Mouse (Mus musculus) cortical plate, adult 2 months (tissue): ENCODE data around the gene Ppp1r12b. TPM values are rescaled to one million over a fixed set of nuclear protein-coding genes. Genes with fewer than 3 reads are reported as not detected.

Experiments
- H3K27ac ChIP-seq: fragments of 200-500 bp; 2 replicates; pipeline ENCODE4 v1.5.1; 2012; ENCODE audit warnings: low read length, control low read depth, inconsistent platforms; ENCODE audit not compliant: insufficient read depth
- H3K4me1 ChIP-seq: fragments of 200-500 bp; 2 replicates; pipeline ENCODE4 v1.6.1; 2011; ENCODE audit warnings: low read length; ENCODE audit not compliant: control insufficient read depth, insufficient read depth
- H3K4me3 ChIP-seq: fragments of 200-500 bp; 2 replicates; pipeline ENCODE4 v1.5.1; 2011; ENCODE audit warnings: mild to moderate bottlenecking, low read length, control low read depth; ENCODE audit not compliant: insufficient read depth
- CTCF ChIP-seq: fragments of 200-500 bp; IDR thresholded peaks from 2 replicates; pipeline ENCODE4 v1.5.1; 2011; ENCODE audit warnings: mild to moderate bottlenecking, control low read depth, low read length; ENCODE audit not compliant: insufficient read depth; ENCODE audit errors: extremely low read depth
- POLR2A ChIP-seq: fragments of 200-500 bp; IDR thresholded peaks from 2 replicates; pipeline ENCODE4 v1.6.1; 2011; ENCODE audit warnings: mild to moderate bottlenecking, low read length, control low read depth; ENCODE audit not compliant: insufficient read depth; ENCODE audit errors: extremely low read depth
- polyA plus RNA-seq: library from polyadenylated mRNA; depleted of rRNA; stranded (reverse); fragments of >200 nt; gene quantifications from 2 replicates; pipeline ENCODE4 v1.2.3, GENCODE M21; 2012

Ppp1r12b gene
- polyA plus RNA-seq, 1 experiment, result 31.5 TPM

DNA sequence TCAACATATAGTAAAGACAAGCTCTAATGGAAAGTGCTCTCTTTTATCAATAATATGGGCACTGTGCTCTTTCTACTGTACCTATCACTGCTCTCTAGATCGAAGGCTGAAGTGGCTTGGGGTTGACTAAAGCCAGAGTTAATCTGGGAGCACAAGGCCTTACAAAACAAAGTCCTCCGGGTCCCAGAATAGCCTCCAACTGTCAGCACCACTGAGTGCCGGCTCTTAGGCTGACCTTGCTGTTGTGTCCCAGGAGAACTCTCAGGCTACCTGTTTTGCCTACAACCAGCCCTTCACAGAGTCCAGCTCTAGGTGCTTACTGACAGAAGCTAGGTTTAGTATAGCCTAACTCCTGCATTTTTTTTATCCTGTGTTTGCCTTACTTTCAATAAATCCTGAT is 45.7 kb downstream of the Ppp1r12b start:
- Histone ChIP-seq H3K27ac (no peak overlapping the region), H3K4me1 (peaks cover 4% of the 10 kb centered on the region; the same call in 1 of the 2 replicates), H3K4me3 (no peak overlapping the region)
- TF ChIP-seq CTCF, result no peak
- TF ChIP-seq POLR2A, result no peak

GRCm38 (mm10) chr1:134909442-134909841 is 46.3 kb downstream of the Ppp1r12b start:
- Histone ChIP-seq H3K27ac (0 out of 2 replicates have a peak overlapping the region, but pooled peaks have one; percentile 18), H3K4me3 (no peak overlapping the region), H3K4me1 (peaks cover 2% of the 10 kb centered on the region; the same call in 1 of the 2 replicates)
- TF ChIP-seq CTCF, result no peak
- TF ChIP-seq POLR2A, result peak; percentile 33; the same call in 1 of the 2 replicates

DNA sequence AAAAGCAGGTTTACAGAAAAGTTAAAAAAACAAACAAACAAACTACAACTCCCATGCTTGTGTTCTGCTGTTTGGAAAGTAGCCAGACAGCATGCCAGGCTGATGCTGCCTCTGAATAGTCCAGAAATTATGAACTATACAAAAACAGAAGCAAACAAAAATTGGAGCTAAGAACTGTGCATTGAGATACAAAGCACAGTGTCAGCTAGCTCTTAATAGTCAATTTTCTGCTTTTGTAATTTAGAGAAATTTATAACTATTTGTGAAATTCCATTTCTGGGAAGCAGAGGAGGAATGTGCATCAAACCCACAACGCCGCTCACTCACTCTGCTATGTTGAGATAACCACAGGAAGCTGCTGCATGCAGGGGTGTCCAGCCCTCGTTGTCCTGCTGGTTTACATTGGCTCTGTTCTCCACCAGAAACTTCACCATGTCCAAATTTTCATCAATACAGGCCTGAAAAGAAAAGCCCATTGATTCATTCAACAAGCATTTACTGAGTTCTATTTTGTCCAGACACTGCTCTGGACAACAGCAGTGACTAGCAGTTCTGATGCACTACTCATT is 53.6 kb downstream of the Ppp1r12b start:
- no peak overlapping the region for H3K27ac ChIP-seq
- TF ChIP-seq CTCF (no peak), POLR2A (no peak)
- H3K4me1 ChIP-seq, result peaks cover 5% of the 10 kb centered on the region
- H3K4me3 ChIP-seq, result no peak overlapping the region

DNA sequence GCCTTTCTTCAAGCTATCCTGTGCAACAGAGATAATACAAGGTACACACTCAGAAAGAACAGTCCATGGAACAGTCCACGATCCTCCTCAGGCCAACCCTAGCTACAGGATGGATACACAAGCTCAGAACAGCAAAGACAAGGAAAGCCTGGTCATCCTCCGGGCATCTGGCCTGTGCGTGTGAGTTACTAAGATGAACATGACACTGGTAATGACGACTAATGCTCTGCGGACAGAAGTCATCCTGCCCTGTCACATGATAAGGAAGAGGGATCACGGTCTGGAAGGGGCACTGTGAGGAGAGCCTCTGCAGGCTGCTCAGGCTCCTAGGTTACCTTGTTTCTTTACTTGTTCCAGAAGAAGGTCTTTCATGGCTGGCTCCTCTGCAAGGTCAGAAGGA is 59.7 kb downstream of the Ppp1r12b start:
- Histone ChIP-seq H3K4me3 (no peak overlapping the region), H3K27ac (no peak overlapping the region), H3K4me1 (peaks cover 2% of the 10 kb centered on the region)
- TF ChIP-seq POLR2A (no peak), CTCF (no peak)

- no peak overlapping the region for H3K4me3 ChIP-seq
- H3K4me1 ChIP-seq, result no peaks in the 10 kb centered on the region
- TF ChIP-seq CTCF (no peak), POLR2A (no peak)
- H3K27ac ChIP-seq, result no peak overlapping the region
Measured at GRCm38 (mm10) chr1:134894803-134895202, 60.9 kb downstream of the Ppp1r12b start.

DNA sequence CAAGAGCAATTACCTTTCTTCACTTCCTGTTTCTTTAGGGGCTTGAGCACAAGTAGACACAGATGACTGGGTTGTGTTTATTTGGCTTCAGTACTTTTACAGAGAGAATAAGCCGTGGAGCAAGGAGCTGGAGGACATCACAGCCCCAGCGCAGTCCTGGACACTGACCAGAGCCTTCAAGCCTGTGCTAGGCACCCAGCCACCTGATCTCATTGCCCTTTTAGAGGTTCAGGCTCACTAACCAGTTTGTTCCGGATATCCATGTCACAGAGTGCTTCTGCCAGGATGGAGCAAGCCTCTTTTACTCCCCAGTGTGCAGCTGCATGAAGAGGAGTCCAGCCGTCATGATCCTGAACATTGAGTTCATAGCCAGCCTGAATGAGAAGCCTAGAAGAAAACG is 63.8 kb downstream of the Ppp1r12b start:
- no peak overlapping the region for H3K4me3 ChIP-seq
- no peak overlapping the region for H3K27ac ChIP-seq
- no peaks in the 10 kb centered on the region for H3K4me1 ChIP-seq
- TF ChIP-seq POLR2A (no peak), CTCF (no peak)

GRCm38 (mm10) chr1:134889629-134890028 is 66.1 kb downstream of the Ppp1r12b start:
- H3K4me1 ChIP-seq, result no peaks in the 10 kb centered on the region
- no peak overlapping the region for H3K4me3 ChIP-seq
- no peak for TF ChIP-seq CTCF
- TF ChIP-seq POLR2A, result no peak
- H3K27ac ChIP-seq, result no peak overlapping the region

DNA sequence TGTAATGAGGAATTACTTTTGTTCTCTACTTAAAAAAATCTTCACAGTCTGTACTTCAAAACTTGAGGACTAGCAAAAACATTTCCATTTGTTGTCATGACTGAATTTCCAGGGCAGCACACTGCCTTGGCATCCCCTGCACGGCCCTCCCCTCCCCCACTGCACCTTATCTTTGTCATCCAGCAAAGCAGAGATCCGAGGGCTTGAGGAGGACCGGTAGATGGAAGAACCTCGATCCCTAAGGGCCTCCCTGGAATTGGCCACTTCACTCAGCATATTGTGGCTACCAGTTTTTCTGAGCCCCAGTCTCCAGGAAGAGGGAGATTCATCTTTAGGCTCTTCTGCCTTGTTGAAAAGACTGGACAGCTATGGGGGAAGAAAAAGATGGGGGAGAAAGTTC is 79.9 kb downstream of the Ppp1r12b start:
- Histone ChIP-seq H3K27ac (no peak overlapping the region), H3K4me3 (no peak overlapping the region), H3K4me1 (no peaks in the 10 kb centered on the region)
- TF ChIP-seq CTCF, result no peak
- no peak for TF ChIP-seq POLR2A

DNA sequence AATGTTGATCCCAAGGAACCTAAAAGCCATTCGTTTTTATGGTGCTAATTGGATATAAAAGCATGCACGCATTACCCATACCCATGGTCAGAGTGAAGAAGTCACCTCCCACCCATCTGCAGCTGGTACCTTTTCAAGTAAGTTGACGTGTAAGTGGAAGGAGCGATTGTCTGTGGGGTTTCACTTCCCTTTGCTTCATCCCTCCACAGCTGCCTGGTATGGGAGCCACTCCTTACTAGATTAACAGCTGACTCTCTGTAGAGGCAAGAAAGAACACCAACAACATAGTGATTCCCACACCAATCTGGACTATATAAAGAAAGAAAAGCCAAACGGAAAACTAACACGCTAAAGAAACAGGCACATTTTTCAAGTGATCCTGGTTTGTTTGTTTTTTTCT is 83.1 kb downstream of the Ppp1r12b start:
- TF ChIP-seq CTCF (no peak), POLR2A (no peak)
- Histone ChIP-seq H3K4me3 (no peak overlapping the region), H3K4me1 (no peaks in the 10 kb centered on the region), H3K27ac (no peak overlapping the region)

- H3K4me3 ChIP-seq, result no peak overlapping the region
- peaks cover 2% of the 10 kb centered on the region; the same call in 1 of the 2 replicates for H3K4me1 ChIP-seq
- TF ChIP-seq POLR2A (no peak), CTCF (no peak)
- H3K27ac ChIP-seq, result no peak overlapping the region
Measured at GRCm38 (mm10) chr1:134866426-134866825, 89.3 kb downstream of the Ppp1r12b start.

DNA sequence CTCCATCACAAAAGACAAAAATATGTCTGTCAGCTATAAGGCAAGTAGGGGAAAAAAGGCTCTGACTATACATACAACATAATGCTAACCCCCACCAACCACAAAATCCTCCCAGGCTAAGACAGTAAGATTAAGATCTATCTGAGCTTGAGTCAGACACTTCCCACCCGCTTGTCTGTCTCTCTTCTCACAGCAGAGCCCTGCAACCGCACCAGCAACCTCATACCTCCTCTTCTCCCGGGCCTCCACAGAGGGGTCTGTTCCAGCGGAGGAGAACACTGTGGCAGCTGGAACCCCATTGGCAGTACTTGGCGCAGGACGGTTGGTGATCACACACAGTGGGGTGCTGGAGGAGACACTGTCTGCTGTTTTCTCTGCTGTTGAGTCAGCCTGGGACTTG is 90.2 kb downstream of the Ppp1r12b start:
- H3K4me3 ChIP-seq, result no peak overlapping the region
- no peak for TF ChIP-seq POLR2A
- no peak for TF ChIP-seq CTCF

More for the DNA sequence above, 90.2 kb downstream of the Ppp1r12b start:
- no peak overlapping the region for H3K27ac ChIP-seq
- peaks cover 2% of the 10 kb centered on the region; the same call in 1 of the 2 replicates for H3K4me1 ChIP-seq
